Mouse (Mus musculus) erythroid progenitor cell, adult 5-6 weeks (primary cell): ENCODE results near the gene Clec16a. TPM values are rescaled to one million over a fixed set of nuclear protein-coding genes. Genes with fewer than 3 reads are reported as not detected.

ENCODE experiments used
- ATAC-seq: replicated peaks from 2 replicates; pipeline ENCODE4 v1.8.0; 2016; ENCODE audit warnings: moderate number of reproducible peaks, mild to moderate bottlenecking, moderate TSS enrichment, inconsistent platforms; ENCODE audit not compliant: poor library complexity, low FRiP score, severe bottlenecking
- total RNA-seq, 2 experiments: library from RNA; stranded (forward) in 1 of 2; stranded (reverse) in 1 of 2; fragments of 150-400 nt in 1 of 2; fragments of 186-747, 209-891 nt in 1 of 2; gene quantifications; 2 replicates each; pipeline versions ENCODE4 v1.2.3 to v1.2.4; 2015 to 2017; ENCODE audit warnings: low replicate concordance in 2 of 2

Gene Clec16a
- 6.7 and 8.6 TPM in 2 replicates for total RNA-seq (2015; ENCODE audit: low replicate concordance)
- 4.0 and 5.4 TPM in 2 replicates for total RNA-seq (2017; ENCODE audit: low replicate concordance)

DNA sequence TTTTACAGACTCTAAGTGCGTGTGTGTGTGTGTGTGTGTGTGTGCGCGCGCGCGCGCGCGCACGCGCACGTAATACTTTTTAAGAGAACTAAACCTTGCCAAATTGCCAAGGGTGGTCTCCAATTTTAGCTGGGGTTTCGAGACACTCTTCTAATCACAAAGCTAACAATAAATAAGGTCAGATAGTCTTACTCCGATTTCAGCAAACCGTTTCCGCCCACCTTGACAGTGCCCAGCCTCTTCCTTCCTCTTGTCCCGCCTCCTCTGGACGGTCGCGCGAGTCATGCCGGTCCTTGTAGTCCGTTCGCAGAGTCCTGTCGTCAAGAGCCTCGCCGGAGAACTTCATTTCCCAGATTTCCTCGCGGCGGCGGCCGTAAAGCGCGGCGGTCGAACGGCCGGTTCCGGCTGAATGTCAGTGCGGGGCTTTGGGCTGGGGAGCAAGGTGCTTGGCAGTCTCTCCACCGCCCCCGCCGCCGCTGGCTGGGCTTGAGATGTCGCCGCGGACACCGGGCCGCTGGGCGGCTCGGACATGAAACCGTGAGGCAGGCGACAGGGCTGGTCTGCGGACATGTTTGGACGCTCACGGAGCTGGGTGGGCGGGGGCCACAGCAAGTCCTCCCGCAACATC lies at the start of gene Clec16a:
Gene Clec16a, plus strand, starts transcription at position 345 of the 628 bp plus-strand sequence.
- peak; percentile 82 for ATAC-seq

DNA sequence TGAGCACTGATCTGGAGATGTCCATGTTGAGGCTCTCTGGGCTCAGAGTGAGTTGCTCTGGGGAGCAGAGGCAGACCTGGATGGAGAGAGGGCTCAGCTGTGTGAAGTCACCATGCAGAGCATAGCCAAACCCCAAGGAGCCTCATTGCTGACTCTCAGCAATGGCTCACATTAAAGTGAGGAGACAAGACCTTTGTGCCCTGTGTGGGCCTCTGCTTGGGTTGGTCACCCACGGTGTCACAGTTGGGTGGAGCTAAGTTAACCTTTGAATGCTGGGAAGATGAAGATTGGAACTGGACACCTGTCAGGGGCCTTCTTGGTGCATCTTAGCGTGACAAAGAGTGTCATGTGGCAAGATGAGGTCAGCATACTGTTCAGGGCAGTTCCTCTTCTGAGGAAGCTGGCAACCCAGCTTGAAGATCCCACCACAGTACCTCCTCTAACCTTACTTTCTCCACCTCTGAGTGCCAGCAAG lies 49.3 kb upstream of the Clec16a start:
- ATAC-seq = no peak

DNA sequence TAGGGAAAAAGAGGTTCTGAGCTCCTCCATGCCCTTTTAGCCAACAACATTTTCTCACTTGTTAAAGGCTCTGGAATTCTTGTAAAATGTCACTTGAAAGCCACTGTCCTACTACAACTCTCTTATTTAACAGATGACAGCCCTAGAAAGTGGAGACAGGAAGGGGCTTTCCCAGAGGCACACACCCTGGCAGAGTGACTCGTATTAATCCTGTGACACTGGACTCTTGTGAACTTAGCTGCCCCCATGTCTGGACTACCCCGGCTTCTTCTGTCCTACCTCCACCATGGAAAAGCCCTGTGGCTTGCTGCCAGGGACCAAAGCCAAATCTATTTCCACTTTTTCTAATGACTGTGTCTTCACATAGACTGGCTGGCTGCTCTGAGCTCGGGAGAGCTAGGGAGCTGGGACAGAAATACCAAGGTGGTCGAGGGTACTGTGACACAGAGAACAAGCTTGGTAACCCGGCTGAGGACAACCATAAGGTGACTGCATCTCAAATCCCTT lies 47.0 kb upstream of the Clec16a start:
- no peak for ATAC-seq

DNA sequence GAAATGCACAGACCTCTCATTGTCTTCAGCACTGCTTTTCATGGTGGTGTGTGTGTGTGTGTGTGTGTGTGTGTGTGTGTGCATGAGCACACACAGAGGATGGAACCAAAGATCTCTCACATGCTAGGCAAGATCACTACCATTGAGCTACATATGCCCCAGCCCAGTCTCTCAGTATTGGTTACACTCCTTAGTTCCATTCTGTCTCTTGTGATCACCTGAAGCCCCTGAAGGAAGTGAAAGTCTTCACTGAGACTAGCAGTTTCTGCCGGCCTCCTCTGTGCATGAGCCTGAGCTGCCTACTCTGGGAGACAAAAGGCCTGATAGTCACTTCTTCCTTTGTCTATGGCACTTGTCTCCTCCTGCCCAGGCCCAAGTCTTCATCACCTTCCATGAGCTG lies 46.0 kb upstream of the Clec16a start:
- no peak for ATAC-seq

DNA sequence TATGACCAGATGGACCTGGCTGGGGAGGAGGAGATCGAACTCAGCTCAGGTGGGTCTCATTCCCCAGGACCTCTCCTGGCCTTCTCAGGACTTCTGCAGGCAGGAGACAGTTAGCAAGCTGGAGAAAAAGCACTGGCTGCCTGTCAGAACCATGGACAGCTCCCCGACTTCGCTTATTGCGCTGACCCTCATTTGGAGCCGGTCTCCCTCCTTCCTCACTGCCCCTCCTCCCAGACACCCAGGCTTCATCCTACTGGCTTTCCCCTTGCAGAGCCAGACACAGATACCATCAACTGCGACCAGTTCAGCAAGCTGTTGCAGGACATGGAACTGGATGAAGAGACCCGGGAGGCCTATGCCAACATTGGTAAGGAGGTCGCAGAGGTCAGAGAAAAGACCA lies 43.3 kb upstream of the Clec16a start:
- ATAC-seq = no peak

DNA sequence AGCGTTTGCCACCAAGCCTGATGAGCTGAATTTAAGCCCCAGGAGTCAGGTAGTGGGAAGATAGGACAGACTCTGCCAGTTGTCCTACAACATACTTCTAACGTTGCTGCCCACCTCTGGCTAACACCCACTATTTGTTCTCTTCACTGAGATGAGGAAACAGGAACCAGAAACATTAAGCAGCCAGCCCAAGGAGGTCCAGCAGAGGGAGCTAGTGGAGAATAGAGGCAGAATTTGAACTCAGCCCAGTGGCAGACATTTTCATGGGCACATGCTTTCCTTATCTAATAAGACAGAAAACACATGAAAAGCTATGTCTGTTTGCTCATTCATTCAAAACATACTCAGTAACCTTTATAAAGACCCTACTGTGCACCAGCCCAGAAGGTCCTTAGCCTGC lies 42.1 kb upstream of the Clec16a start:
- no peak for ATAC-seq

DNA sequence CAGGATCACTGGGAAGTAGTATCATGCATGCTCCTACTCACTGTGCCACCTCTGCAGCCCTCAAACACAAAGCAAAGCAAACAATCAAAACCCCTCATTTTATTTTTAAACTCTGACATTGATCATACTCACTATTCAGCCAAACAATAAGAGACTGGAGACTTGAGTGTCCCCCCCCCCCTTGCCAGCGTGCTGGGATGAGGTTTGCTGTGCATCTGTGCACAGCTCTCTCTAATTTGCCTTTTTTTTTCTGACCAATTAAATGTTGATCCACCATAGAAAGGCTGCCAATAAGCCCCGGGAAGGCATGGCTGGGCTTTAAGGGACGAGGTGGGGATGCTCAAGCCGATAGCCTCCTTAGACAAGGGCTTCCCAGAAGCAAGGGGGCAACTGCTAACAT lies 37.7 kb upstream of the Clec16a start:
- ATAC-seq = no peak

DNA sequence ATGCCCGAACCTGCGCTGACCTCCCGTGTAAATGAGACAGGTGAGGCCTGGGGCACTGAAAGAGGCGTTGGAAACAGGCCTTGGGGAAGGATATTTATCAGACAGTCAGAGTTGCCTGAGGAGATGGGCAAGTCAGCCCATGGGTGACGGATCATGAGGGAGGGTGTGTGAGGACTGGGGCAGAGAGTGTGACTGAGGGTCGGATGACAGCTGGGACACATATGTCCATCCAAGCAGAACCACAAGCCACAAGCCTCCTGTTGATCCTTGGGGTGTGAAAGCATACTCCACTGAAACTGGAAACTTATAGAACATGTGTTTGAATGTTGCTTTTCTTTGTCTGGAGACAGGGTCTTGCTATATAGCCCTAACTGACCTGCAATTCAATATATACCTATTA lies 36.4 kb upstream of the Clec16a start:
- no peak for ATAC-seq

DNA sequence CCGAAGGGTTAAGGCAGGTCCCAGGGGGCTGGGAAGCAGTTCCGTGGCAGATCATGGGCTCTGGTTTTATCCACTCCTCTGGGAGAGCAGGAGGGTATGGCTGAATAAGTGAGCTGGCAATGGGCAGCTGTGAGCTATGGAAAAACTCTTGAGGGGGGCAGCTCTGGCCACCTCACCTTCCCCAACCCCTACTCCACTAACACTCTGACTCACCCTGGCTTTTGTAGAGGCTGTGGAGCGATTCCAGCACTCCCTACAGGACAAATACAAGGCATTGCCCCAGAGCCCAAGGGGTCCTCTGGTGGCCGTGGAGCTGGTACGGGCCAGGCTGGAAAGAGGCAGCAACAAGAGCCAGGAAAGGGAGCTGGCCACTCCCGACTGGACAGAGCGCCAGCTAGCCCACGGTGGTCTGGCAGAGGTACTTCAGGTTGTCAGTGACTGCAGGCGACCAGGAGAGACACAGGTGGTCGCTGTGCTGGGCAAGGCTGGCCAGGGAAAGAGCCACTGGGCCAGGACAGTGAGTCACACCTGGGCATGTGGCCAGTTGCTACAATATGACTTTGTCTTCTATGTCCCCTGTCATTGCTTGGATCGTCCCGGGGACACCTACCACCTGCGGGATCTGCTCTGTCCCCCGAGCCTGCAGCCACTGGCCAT lies 34.5 kb upstream of the Clec16a start:
- no peak for ATAC-seq

DNA sequence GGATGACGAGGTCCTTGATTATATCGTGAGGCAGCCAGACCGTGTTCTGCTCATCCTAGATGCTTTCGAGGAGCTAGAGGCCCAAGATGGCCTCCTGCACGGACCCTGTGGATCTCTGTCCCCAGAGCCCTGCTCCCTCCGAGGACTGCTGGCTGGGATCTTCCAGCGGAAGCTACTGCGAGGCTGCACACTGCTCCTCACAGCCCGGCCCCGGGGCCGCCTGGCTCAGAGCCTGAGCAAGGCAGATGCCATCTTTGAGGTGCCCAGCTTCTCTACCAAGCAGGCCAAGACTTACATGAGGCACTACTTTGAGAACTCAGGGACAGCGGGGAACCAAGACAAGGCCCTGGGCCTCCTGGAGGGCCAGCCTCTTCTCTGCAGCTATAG lies 34.0 kb upstream of the Clec16a start:
- no peak for ATAC-seq

DNA sequence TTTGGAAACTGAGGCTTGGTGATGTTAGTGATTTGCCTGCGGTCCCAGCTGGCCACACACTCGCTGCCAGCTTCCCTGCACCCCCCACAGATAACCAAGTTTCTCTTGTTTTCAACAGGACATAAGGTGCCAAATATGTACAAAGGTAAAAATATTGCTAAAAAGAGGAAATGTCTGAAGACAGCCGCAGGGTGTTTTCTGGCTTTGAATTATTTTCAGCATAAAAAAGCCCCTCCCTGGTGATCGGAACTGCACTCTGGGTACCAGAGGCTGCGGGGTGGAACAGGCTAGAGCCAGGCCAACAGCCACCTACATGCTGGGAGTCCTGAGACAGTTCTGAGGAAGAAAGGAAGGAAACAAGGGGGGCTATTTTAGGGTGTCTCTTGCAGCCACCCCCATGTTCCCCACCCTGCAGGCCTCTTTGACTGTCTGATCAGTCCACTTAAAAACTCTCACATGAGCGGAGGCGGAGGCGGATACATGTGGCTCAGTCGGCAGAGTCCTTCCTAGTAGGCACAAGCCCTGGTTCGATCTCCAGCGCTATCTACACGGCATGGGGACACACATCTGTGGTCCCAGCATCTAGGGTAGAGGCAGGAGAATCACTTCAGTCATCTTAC lies 29.1 kb upstream of the Clec16a start:
- no peak for ATAC-seq

DNA sequence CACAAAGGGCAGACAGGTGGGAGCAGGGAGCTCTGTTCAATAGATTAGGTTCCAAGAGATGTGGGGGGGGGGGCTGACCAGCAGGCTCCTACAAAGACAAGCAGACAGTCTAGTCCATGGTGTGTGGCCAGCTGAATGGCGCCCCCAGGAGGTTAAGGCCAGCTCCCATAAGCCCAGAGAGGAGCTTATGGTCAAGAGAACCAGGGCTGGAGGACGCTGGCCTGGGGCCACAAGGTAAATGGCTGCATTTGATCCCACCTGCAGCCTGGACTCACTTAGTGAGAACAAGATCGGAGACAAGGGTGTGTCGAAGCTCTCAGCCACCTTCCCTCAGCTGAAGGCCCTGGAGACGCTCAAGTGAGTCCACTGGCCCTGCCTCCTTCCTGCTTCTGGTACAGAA lies 27.1 kb upstream of the Clec16a start:
- no peak for ATAC-seq

DNA sequence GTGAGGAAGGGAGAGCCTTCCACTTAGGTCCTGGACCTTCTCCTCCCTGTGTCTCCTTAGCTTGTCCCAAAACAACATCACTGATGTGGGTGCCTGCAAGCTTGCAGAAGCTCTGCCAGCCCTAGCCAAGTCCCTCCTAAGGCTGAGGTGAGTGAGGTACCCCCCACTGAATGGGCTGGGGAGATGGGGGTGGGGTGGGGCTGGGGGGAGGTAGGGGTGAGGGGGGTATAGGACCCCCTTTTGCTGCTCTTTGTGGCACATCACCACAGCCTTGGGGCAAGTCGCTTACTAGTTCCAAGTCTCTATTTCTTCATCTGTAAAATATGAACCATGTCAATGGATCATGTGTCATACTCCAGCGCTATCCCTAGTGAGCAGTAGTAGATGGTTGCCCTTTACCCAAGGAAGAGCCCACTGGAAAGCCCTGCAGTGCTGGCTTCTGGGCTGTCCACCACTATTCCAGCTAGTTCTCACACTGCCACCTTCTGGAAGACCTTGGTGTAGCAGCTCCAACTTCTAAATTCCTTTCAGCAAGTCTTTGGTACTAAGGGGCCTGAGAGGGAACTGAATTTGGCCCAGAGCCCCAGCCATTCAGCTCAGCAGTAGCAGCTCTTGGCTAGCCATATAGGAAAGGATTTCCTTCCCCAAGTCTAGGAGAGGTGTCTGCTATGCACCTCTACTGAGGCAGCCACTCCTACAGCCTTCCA lies 24.1 kb upstream of the Clec16a start:
- no peak for ATAC-seq

DNA sequence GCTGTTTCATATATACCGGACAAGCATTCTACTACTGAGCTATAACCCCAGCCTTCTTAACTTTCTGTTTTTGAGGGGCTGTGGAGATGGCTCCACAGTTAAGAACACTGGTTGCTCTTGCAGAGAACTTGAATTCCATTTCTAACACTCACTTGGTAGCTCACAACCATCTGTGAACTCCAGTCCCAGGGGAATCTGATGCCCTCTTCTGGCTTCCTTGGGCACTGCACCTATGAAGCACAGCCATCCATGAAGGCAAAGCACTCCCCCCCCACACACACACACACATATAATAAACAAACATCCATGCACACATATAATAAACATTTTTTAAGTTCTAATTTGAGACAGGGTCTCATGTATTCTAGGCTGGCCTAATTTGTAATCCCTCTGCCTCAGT lies 22.3 kb upstream of the Clec16a start:
- ATAC-seq = no peak

DNA sequence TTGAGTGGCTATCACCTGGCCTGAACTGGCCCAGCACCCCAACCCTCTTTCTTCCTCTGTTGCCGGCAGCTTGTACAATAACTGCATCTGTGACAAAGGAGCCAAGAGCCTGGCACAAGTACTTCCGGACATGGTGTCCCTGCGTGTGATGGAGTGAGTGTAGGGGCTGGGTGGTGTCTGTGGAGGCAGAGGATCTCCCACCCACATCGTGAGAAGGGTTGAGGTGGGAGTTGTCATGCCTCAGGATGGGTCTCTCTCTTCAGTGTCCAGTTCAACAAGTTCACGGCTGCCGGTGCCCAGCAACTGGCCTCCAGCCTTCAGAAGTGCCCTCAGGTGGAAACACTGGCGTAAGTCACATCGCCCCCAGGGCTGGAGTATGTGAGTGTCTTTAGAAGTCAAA lies 21.5 kb upstream of the Clec16a start:
- no peak for ATAC-seq

DNA sequence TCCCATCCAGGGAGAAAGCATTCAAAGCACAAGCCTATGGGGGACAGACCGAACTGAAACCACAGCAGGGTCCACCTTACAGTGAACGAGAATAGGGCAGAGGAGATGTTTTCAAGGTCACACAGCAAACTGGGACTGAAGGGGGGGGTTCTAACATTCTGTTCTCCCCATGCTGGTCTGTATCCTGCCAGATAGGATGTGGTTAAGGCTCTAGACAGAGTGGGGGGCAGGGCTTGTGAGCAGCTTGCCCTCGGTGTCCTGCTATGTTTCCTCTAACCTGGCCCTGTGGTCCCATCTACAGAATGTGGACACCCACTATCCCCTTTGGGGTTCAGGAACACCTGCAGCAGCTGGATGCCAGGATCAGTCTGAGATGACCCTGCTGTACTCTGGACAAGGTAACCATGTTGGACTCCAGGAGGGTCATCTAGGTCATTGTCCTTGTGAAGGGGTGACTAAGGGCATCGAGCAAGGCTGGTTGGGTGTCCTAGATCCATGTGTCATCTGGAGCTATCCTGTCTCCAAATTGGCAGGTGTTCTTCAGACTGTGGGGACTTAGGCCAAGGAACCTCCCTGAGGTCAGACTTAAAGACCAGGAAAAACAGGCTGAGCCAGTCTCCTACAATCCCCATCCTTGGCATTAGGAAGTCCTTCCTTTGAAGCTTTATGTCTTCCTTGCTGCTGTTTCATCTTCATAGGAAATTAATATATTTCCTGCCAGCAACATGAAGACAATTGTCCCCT lies 20.1 kb upstream of the Clec16a start:
- ATAC-seq = no peak

DNA sequence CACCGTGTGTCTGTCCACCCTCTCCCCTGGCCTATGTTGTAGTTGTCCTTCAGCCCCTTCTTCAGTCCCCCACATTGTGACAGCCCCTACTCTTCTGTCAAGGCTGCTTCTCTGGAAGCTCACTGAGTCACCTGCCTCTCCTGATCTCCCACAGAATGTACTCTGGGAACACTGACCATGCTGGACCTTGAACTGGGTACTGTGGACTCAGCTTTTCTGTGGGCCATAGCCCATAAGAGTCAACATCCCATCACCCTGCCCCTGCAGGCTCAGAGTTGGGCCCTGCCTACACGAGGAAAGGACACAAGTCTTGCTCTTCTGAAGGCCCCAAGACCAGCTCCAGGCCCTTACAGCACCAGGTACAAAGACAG lies 19.5 kb upstream of the Clec16a start:
- no peak for ATAC-seq

DNA sequence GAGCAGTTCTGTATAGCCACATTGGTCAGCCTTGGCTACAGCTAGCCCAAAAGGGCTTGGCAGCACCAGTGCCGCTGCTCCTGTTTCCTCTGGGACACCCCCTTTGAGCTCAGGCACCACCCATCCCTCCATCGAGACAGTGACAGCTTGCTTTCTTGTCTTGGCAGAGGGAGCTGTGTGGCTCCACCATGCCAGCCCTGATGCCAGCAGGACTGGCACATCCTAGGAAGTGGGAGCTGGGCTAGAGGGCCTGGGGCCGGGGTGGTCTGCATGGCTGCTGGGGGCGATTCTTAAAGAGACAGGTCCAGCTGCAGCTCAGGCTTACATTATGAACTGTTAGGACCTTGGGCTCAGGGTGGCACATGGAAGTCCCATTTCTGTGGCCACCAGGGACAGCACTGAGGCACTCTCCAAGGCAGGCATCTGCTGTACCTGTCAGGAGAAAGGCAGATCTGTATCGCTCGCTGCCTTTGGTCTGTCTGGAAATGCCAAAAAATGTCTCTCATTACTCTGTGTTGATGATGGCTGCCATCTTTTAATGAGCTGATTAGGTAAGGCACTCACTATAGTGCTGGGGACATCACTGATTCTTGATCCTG lies 18.0 kb upstream of the Clec16a start:
- ATAC-seq = no peak

DNA sequence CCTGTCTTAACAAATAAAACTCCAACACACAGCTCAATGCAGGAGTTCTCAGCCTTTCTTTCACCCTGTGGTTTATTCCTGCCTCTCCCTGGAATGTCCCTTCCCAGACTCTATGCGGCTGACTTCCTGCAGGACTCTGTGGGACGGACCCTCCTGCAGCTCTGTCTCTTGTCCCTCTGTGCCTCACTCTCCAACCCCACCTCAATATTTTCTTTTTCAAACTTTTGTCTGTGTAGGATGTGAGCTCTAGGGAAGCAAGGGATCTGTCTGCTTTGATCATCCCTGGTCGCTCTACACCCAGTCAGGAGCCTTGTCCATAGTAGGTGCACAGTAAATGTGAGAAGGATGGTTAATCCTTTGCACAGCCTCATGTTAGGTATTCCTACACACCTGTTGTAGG lies 16.8 kb upstream of the Clec16a start:
- ATAC-seq = no peak
